Mouse (Mus musculus) lung, postnatal 0 days (tissue): Measurements from ENCODE around the gene Olfr77.

Experiments
- CTCF ChIP-seq: IDR thresholded peaks from 2 replicates; pipeline ENCODE4 v1.5.1; 2016; ENCODE audit warnings: antibody characterized with exemption, mild to moderate bottlenecking
- EP300 ChIP-seq: IDR thresholded peaks from 2 replicates; pipeline ENCODE4 v1.6.1; 2016; ENCODE audit warnings: antibody characterized with exemption, mild to moderate bottlenecking, control low read depth

- no peak for TF ChIP-seq EP300
- no peak for TF ChIP-seq CTCF
These were observed 5.5 kb upstream of the Olfr77 start for GRCm38 (mm10) chr9:19911170-19911569.
